Mouse (Mus musculus): ENCODE measurements around the gene Chd9.
A peak's percentile ranks its signal among the peaks of the same experiment; 100 is the strongest.

Gene Chd9

GRCm38 (mm10) chr8:90839725-90840714 is 11.9 kb downstream of the Chd9 start:
- no peak for DNase-seq (ENCODE audit: low spot score)

- no peak for DNase-seq (ENCODE audit: low spot score)
These were observed 13.2 kb downstream of the Chd9 start for GRCm38 (mm10) chr8:90841321-90841720.

DNA sequence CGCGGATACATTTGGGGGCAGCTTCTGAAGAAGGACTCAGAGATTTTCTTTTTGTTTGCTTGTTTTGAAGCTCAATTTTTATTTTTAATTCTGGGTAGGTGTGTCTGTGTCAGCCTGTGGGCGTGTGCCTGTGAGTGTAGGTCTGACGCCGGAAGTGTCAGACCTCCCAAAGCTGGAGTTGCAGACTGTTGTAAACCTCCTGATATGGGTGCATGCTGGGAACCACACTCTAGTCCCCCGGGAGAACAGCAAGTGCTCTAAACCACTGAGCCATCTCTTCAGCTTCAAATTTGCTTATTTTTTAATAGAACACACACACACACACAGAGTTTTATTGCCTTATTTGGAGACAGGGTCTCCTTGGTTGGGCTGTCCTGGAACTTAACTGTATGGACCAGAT is 15.0 kb downstream of the Chd9 start:
- DNase-seq (ENCODE audit: low spot score) = no peak

DNA sequence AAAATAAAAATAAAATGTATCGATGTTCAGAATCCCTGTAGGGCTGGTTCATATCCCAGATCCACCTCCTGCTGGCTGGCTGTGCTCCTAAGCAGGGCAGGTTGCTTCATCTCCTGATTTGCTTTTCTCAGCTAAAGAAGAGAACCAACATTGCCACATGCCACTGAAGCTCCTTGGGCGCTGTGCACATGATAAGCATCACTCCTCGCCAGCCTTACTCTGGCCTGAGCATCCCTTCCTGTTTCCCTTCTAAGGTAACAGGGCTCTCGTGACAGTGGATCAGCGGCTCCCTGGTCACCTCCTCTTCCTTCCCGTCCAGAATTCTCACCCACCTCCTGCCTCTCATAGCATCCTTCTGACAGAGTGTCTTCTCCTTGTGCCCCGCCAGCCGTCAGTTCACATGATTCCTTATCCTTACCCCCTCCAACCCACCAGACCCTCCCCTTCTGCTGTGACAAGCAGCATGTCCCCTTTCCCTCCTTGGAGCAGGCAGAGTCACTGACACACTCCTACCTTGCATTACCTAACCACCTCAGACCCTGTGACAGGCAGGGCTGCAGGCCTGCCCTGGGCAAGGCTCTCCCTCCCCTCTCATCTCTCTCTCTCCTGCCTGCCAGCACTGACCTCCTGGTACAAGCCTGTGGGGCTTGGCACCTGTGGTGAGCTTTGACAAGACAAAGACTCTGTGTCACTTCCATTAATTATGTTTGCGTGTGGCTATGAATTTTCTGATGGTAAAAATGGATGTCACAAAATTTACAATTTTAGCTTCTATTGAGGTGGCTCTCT is 16.2 kb downstream of the Chd9 start:
- DNase-seq (ENCODE audit: low spot score) = no peak

- DNase-seq (ENCODE audit: low spot score) = no peak
These were observed 19.8 kb downstream of the Chd9 start for GRCm38 (mm10) chr8:90847980-90848379.

DNA sequence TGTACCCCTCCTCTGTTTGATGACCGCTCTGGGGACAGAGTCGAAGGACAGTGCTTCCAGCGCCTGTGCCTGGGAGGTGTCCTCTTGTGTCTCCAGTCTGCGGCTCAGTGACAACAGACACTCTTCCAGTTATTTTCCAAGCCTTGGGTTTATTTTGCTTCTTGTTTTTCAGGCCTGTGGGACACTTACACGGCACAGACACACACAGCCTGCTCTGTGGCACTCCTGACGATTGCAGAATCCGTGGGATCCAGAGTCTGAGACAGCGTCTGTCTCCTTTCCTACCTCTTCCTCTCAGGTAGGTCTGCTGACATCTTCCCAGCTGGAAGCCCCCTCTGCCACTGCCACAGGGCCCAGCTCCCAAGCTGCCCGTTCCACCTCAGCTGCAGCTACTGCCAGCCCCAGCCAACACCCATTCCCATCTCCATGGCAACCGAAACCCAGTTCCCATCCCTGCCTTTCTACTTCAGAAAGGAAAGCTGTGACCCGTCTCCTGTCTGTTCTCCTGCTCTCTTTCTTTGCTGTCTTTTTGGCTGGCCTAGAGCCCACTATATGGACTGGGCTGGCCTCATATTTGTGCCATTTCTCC is 21.4 kb downstream of the Chd9 start:
- DNase-seq (ENCODE audit: low spot score) = no peak

GRCm38 (mm10) chr8:90851544-90851943 is 23.4 kb downstream of the Chd9 start:
- DNase-seq (ENCODE audit: low spot score) = no peak

DNA sequence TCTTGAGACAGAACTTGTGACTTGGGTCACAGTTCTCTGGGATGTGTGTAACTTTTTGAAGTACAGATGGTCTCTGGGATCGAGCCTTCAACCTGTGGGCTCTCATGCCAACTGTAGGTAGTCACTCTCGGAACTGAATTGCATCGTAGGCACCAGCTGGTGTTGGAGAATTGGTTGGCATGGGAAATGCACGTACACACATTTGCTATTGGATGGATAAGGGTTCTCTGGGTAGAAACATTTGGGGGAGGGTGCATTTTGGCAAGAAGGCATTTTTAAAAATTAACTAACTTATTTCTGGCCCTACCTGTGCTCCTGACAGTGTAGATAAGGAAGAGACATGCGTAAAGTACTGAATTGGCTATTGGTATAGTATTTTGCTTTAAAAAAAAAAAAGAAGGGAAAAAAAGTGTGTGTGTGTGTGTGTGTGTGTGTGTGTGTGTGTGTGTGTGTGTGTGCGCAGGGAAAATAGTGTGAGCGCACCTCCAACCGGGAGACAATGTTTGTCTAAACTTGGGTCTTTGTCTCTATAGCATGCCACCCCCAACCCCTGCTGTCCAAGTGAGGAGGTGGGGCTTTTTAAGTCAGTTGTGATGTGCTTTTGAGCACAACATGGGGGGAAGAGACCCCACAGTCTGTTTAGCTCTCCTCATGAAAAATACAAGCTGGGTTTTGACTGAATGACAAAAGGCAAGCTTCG is 26.0 kb downstream of the Chd9 start:
- no peak for DNase-seq (ENCODE audit: low spot score)

DNA sequence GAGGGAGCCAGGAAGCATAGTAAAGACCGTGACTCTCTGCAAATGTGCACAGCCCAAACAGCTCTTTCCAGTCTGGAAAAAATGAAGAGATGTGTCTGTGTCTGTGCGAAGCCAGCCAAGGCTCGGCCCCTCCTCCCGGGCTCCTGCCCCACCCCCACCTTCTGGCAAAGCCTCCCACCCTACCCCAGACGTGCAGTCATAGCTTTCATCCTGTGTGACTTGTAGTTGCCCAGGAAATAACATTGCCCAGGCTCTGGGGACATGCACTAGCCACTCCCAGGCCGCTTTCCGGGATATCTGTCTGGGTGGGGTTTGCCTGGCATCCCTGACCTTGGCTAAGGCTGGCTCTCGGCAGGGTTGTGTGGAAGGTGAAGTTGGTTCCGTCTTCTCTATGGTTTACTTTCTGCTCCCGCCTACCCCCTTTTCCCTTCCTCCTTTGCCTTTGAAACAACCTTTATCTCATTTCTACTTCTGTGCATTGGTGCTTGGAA is 26.6 kb downstream of the Chd9 start:
- peak; percentile 35 for DNase-seq (ENCODE audit: low spot score)

DNA sequence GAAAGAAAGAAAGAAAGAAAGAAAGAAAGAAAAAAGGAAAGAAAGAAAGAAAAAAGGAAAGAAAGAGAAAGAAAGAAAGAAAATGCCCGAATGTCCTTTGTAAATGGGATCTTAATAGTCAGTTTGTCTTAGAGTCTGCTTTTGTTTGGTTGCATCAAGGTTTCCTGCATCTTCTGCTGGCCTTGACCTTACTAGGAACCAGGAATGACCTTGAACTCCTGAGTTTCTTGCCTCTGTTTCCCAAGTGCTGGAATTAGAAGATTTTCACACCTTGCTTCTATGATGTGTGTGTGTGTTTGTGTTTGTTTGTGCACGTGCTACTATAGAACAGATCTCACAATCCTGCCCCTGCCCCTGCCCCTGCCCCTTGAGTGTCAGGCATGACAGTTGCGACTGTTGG is 28.0 kb downstream of the Chd9 start:
- no peak for DNase-seq (ENCODE audit: low spot score)

- DNase-seq (ENCODE audit: low spot score) = no peak
These were observed 28.8 kb downstream of the Chd9 start for GRCm38 (mm10) chr8:90856952-90857351.

GRCm38 (mm10) chr8:90858071-90858470 is 29.9 kb downstream of the Chd9 start:
- no peak for DNase-seq (ENCODE audit: low spot score)

DNA sequence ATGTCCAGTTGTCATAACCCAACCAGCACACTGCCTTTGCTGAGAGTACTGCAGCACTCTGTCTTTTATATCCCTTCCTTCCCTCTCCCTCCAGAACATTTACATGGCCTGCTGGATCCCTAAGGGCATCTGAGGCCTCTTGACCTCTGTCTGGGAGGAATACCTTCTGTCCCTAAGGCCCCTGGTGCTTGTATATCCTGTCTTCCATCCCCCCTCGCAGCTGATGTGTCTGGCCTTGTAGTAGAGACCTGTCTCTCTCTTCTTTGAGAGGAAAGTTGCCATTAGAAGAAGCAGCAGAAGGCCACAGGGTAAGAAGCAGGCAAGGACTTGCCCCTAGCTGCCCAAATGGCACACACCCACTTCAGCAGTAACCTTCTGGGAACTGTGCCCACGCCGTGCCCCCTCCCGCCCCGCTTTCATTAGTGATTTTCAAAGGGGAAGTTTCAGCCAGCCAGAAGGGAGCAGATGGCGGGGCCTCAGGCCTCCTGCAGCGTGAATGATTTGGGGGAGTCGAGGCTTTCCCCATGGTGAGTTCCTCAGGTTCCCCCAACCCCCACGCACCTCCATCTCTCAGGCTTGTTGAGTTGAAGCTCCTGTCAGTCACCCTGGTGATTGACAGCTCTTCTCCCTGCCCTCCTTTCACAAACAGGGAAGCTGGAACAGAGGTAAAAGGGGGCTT is 33.3 kb downstream of the Chd9 start:
- DNase-seq (ENCODE audit: low spot score) = peak; percentile 39

DNA sequence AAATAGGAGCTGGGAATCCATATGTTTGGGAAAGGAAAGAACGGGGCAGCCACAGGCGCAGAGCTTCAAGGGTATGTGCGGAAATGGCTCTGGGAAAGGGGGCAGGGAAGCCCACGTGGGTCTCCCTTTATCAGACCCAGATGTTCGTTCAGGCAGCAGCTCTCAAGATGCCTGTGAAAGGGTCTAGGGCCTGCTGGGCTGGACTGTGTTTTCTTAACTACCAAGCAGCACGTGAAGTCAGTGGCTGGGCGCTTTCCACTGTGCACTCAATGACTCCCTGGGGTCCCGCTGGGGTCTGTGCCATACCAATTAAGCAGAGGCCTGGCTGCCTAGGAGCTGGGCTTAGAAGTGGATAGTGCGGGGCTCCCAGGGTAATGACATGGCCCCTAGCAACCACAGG is 33.9 kb downstream of the Chd9 start:
- peak; percentile 26 for DNase-seq (ENCODE audit: low spot score)

DNA sequence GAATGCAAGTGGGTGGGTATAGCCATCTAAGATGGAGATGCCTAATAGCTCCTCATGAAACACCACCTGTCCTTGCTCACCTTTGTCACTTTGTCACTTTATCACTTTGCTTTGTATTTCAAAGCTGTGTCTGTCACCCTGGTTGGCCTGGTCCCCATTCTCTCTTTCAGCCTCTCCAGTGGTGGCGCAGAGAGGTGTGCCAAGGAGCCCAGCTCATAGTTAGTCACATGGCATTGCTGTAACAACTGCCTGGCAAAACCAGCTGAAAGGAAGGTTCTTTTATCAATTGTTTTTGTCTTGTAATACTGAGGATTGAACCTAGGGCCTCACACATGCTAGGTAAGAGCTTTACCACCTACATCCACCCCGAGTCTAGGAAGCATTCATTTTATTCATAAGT is 38.9 kb downstream of the Chd9 start:
- DNase-seq (ENCODE audit: low spot score) = no peak

DNA sequence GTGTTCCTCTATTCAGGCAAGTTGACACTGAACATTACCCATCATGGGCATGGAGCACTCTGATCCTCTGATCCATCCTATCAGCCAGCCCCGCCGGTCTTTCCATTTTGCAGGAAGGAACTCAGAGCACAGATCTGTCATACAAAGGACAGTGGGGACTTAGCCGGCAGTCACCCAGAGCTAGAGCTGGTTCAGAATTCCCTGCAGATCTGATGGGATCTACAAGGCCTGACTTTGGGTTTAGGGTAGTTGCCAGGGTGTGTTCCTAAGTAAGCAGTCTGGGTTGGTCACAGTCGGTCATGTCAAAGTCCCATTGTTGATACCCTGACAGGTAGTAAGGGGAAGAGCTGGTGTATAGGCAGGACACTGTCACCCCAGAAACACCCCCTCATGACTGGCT is 39.8 kb downstream of the Chd9 start:
- no peak for DNase-seq (ENCODE audit: low spot score)

- no peak for DNase-seq (ENCODE audit: low spot score)
These were observed 40.2 kb downstream of the Chd9 start for GRCm38 (mm10) chr8:90868334-90868733.

- DNase-seq (ENCODE audit: low spot score) = peak; percentile 79
These were observed 41.1 kb downstream of the Chd9 start for GRCm38 (mm10) chr8:90869071-90869919.

- DNase-seq (ENCODE audit: low spot score) = no peak
These were observed 42.0 kb downstream of the Chd9 start for GRCm38 (mm10) chr8:90869920-90870777.

All from ovary, postnatal 36 days (tissue).